In the genomic region with DNA sequence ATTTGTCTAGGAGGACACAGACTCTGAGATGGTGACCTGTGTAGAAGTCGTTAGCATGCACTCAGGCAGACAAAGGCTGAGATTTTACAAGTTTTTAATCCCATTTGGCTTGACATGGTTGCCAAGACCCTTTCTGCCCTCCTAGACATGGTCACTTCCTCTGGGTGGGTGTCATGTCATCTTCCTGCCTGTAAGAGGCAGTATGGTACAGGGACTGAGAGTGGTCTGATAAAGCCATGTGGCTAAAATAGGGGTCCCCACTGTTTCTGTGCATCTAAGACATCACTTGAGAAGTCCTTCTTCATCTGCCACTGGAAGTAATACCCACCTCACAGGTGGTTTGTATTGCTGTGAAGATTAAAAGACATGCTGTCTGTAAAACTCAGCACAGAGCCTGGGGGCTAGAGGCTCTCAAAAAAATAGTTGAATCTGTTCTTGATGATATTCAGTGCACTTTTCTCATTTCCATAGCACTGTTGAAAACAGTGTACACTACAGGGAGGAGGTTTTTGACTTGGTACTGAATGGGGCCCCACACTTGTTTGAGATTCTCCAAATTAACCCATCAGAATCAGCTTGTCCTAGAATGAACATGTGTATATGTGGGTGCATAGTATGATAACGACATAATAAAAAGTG, we compare ENCODE assay signal across 9 mouse cellular contexts. TPM values are rescaled to one million over a fixed set of nuclear protein-coding genes. Genes with fewer than 3 reads are reported as not detected.
DNase-seq lines count a peak whose midpoint lies in the region; ATAC-seq and TF ChIP-seq lines count a peak whose summit lies in the region.
"Had no signal": no experiment of that assay in that cellular context is flagged by ENCODE, and none has a peak within 500 bp of the region (broad histone marks: within the 10 kb centered on the region; RNA-seq: fewer than 3 reads in every experiment).

No protein-coding gene starts in this region.

- no peaks in the 10 kb centered on the region for H3K27me3 ChIP-seq in liver, postnatal 0 days (ENCODE audit: insufficient read depth, low read length)
- no peaks in the 10 kb centered on the region; the same call in 1 of the 2 replicates for H3K27me3 ChIP-seq in liver, embryonic 11.5 days (replicated peaks; ENCODE audit: control insufficient read depth, insufficient read depth, low read length)
- H3K27me3 ChIP-seq in hindbrain, embryonic 14.5 days (ENCODE audit: control insufficient read depth, insufficient read depth, low read length): no peaks in the 10 kb centered on the region
- no peaks in the 10 kb centered on the region for H3K27me3 ChIP-seq in midbrain, embryonic 11.5 days (ENCODE audit: control insufficient read depth, insufficient read depth, low read length)

- no peak overlapping the region for H3K4me3 ChIP-seq in liver, postnatal 0 days (ENCODE audit: low read depth, low read length)
- H3K4me3 ChIP-seq in liver, embryonic 11.5 days (ENCODE audit: low read depth, low read length): no peak overlapping the region
- no peak overlapping the region for H3K4me3 ChIP-seq in hindbrain, embryonic 14.5 days (replicated peaks; ENCODE audit: low read length)
- H3K4me3 ChIP-seq in midbrain, embryonic 11.5 days (ENCODE audit: low read depth, low read length): no peak overlapping the region
- H3K4me3 ChIP-seq: erythroblast, embryonic 14.5 days had no signal

- no peak overlapping the region for H3K27ac ChIP-seq in liver, postnatal 0 days (ENCODE audit: low read depth)
- no peak overlapping the region for H3K27ac ChIP-seq in liver, embryonic 11.5 days (ENCODE audit: low read depth, low read length)
- H3K27ac ChIP-seq in hindbrain, embryonic 14.5 days: no peak overlapping the region
- H3K27ac ChIP-seq in midbrain, embryonic 11.5 days (ENCODE audit: low read depth, low read length): no peak overlapping the region

- TF ChIP-seq CTCF in liver, postnatal 0 days (IDR thresholded peaks at IDR 0.05; ENCODE audit: low read depth): peak; percentile 62

- no peak overlapping the region for H3K4me2 ChIP-seq in liver, postnatal 0 days (ENCODE audit: low read depth, low read length)
- no peak overlapping the region for H3K4me2 ChIP-seq in liver, embryonic 11.5 days
- H3K4me2 ChIP-seq in hindbrain, embryonic 14.5 days (replicated peaks): no peak overlapping the region
- no peak overlapping the region for H3K4me2 ChIP-seq in midbrain, embryonic 11.5 days

- no peak for TF ChIP-seq EP300 in liver, postnatal 0 days (IDR thresholded peaks at IDR 0.05; ENCODE audit: low read depth)

- ATAC-seq in liver, postnatal 0 days: no peak
- no peak for ATAC-seq in liver, embryonic 11.5 days (replicated peaks; ENCODE audit: low FRiP score)
- peak; percentile 75; the same call in 1 of the 2 replicates for ATAC-seq in hindbrain, embryonic 14.5 days (ENCODE audit: low FRiP score)
- peak; percentile 52; the same call in 1 of the 2 replicates for ATAC-seq in midbrain, embryonic 11.5 days (ENCODE audit: low FRiP score)

- H3K9ac ChIP-seq in liver, postnatal 0 days (replicated peaks): no peak overlapping the region
- no peak overlapping the region for H3K9ac ChIP-seq in liver, embryonic 11.5 days (ENCODE audit: low read depth, low read length)
- no peak overlapping the region for H3K9ac ChIP-seq in hindbrain, embryonic 14.5 days
- no peak overlapping the region for H3K9ac ChIP-seq in midbrain, embryonic 11.5 days (ENCODE audit: low read length)

- peak; percentile 28 for DNase-seq in adrenal gland, postnatal 10 days
- DNase-seq in adrenal gland, adult 2 months: no peak
- DNase-seq in liver, postnatal 0 days: no peak
- no peak for DNase-seq in liver, embryonic 11.5 days (ENCODE audit: low spot score)
- DNase-seq in hindbrain, embryonic 14.5 days (ENCODE audit: low spot score): peak; percentile 74
- peak; percentile 87 for DNase-seq in midbrain, embryonic 11.5 days (ENCODE audit: low spot score, missing footprints)
- no peak for DNase-seq in yolk sac, embryonic 10.5 days (ENCODE audit: low spot score)
- no peak for DNase-seq in gastrocnemius, adult 8-10 months (ENCODE audit: low spot score in 2 of 2)

- no peaks in the 10 kb centered on the region for H3K9me3 ChIP-seq in liver, postnatal 0 days (ENCODE audit: low read length)
- no peaks in the 10 kb centered on the region for H3K9me3 ChIP-seq in liver, embryonic 11.5 days (ENCODE audit: control insufficient read depth, low read length)
- no peaks in the 10 kb centered on the region for H3K9me3 ChIP-seq in hindbrain, embryonic 14.5 days (ENCODE audit: control insufficient read depth, low read length)
- no peaks in the 10 kb centered on the region for H3K9me3 ChIP-seq in midbrain, embryonic 11.5 days (ENCODE audit: control insufficient read depth, low read length)

- no peaks in the 10 kb centered on the region for H3K4me1 ChIP-seq in liver, postnatal 0 days (ENCODE audit: insufficient read depth)
- no peaks in the 10 kb centered on the region; the same call in 1 of the 2 replicates for H3K4me1 ChIP-seq in liver, embryonic 11.5 days (replicated peaks; ENCODE audit: control insufficient read depth, insufficient read depth, low read length)
- no peaks in the 10 kb centered on the region for H3K4me1 ChIP-seq in hindbrain, embryonic 14.5 days (replicated peaks; ENCODE audit: control insufficient read depth, insufficient read depth, low read length)
- H3K4me1 ChIP-seq in midbrain, embryonic 11.5 days (ENCODE audit: control insufficient read depth, insufficient read depth, low read length): no peaks in the 10 kb centered on the region

- 42% methylated on average over 2 of the region's 2 CpGs for WGBS in liver, postnatal 0 days (ENCODE audit: insufficient replicate concordance)
- WGBS in liver, embryonic 11.5 days: 44% methylated on average over 2 of the region's 2 CpGs
- 52% methylated on average over 2 of the region's 2 CpGs for WGBS in hindbrain, embryonic 14.5 days
- WGBS in midbrain, embryonic 11.5 days: 41% methylated on average over 2 of the region's 2 CpGs

- H3K36me3 ChIP-seq in liver, postnatal 0 days (replicated peaks; ENCODE audit: insufficient read depth, low read length): no peaks in the 10 kb centered on the region
- H3K36me3 ChIP-seq in liver, embryonic 11.5 days (ENCODE audit: control insufficient read depth, insufficient read depth, low read length): no peaks in the 10 kb centered on the region
- no peaks in the 10 kb centered on the region for H3K36me3 ChIP-seq in hindbrain, embryonic 14.5 days (replicated peaks; ENCODE audit: control insufficient read depth, insufficient read depth)
- H3K36me3 ChIP-seq in midbrain, embryonic 11.5 days (ENCODE audit: control insufficient read depth, insufficient read depth, low read length): no peaks in the 10 kb centered on the region

RNA-seq across cellular contexts. Expression of a gene that starts 5.3 kb away (rescaled TPM):
- 10 to 100 TPM; 19.2 to 30.0 TPM for total RNA-seq in adrenal gland, postnatal 10 days (2021)
- total RNA-seq in adrenal gland, adult 2 months (2021): 10 to 100 TPM in 1 of 2 experiments, 1 to 10 TPM in 1; 7.2 to 10.5 TPM
- polyA plus RNA-seq in adrenal gland, adult 2 months (2012; rRNA removed): 3.8 and 5.1 TPM in 2 replicates
- 2.3 and 2.7 TPM in 2 replicates for polyA plus RNA-seq in liver, postnatal 0 days (2015; fragmentation: Nextera tagmentation; extraction: Ambion mirVana)
- 9.8 and 10.6 TPM in 2 replicates for polyA plus RNA-seq in liver, embryonic 11.5 days (2014; fragmentation: Nextera tagmentation; extraction: Ambion mirVana)
- polyA plus RNA-seq in hindbrain, embryonic 14.5 days (2014; fragmentation: Nextera tagmentation; extraction: Ambion mirVana): 163 and 172 TPM in 2 replicates
- 83.1 and 89.8 TPM in 2 replicates for polyA plus RNA-seq in midbrain, embryonic 11.5 days (2014; fragmentation: Nextera tagmentation; extraction: Ambion mirVana)
- 10 to 100 TPM; 90.4 to 99.0 (median 92.9) TPM for total RNA-seq in gastrocnemius, adult 8-10 months (2022)

Comparison
In these comparisons a context has a peak if more than half of its experiments do, and no peak if none do; other contexts are left out.
1. DNase-seq: peak in adrenal gland, postnatal 10 days (single experiment), hindbrain, embryonic 14.5 days (single experiment) and midbrain, embryonic 11.5 days (single experiment); none in adrenal gland, adult 2 months (single experiment), liver, postnatal 0 days (single experiment), liver, embryonic 11.5 days (single experiment), yolk sac, embryonic 10.5 days (single experiment) and gastrocnemius, adult 8-10 months (0 of 2).
2. ATAC-seq: peak in hindbrain, embryonic 14.5 days (single experiment) and midbrain, embryonic 11.5 days (single experiment); none in liver, postnatal 0 days (single experiment) and liver, embryonic 11.5 days (single experiment).